Mouse (Mus musculus) kidney, postnatal 36 days (tissue): ENCODE data around the gene Acap3.

Experiments
- DNase-seq, 2 experiments: peaks; one replicate each; pipeline ENCODE4 v3.0.0; 2021 to 2022; ENCODE audit warnings: mixed read lengths in 2 of 2

The Acap3 gene

GRCm38 (mm10) chr4:155943534-155944249 is 52.1 kb downstream of the Acap3 start, which contains the start of gene Ube2j2:
Ube2j2 (plus strand) TSS chr4:155943831.
- DNase-seq = peak; percentile 94 to 96

GRCm38 (mm10) chr4:155944271-155944670 is 52.6 kb downstream of the Acap3 start:
- DNase-seq = peak in 1 of 2 experiments; percentile 17

GRCm38 (mm10) chr4:155947094-155947493 is 55.5 kb downstream of the Acap3 start:
- no peak for DNase-seq

- DNase-seq = no peak
Observed at GRCm38 (mm10) chr4:155955491-155955890, 63.9 kb downstream of the Acap3 start.
